Mouse (Mus musculus) myocyte (in vitro differentiated cells): ENCODE results near the gene Ivd.

ENCODE experiments used
- E2F4 ChIP-seq: IDR thresholded peaks from one replicate; pipeline ENCODE4 v1.6.1; 2011; ENCODE audit warnings: mild to moderate bottlenecking, control low read depth, moderate library complexity; ENCODE audit not compliant: insufficient read depth
- MAX ChIP-seq: IDR thresholded peaks from one replicate; pipeline ENCODE4 v1.6.1; 2011; ENCODE audit warnings: low read depth, mild to moderate bottlenecking, control low read depth
- MYOG ChIP-seq, 3 experiments: IDR thresholded peaks; one replicate each; pipeline ENCODE4 v1.6.1; 2011; ENCODE audit warnings: control low read depth in 2 of 3, low read depth in 2 of 3, mild to moderate bottlenecking in 2 of 3; ENCODE audit not compliant: insufficient read length in 2 of 3, control insufficient read depth in 1 of 3, insufficient read depth in 1 of 3
- POLR2A ChIP-seq: IDR thresholded peaks from one replicate; pipeline ENCODE4 v1.6.1; 2011; ENCODE audit warnings: low read depth, mild to moderate bottlenecking, control low read depth, moderate library complexity; ENCODE audit not compliant: insufficient read length
- POLR2AphosphoS2 ChIP-seq: IDR thresholded peaks from one replicate; pipeline ENCODE4 v1.6.1; 2011; ENCODE audit warnings: low read depth, control low read depth; ENCODE audit not compliant: insufficient read length
- SRF ChIP-seq: IDR thresholded peaks from one replicate; pipeline ENCODE4 v1.6.1; 2011; ENCODE audit warnings: low read depth; ENCODE audit not compliant: control insufficient read depth, insufficient read length
- TCF12 ChIP-seq: IDR thresholded peaks from one replicate; pipeline ENCODE4 v1.6.1; 2011; ENCODE audit warnings: mild to moderate bottlenecking, control low read depth; ENCODE audit not compliant: poor library complexity, insufficient read depth, severe bottlenecking
- USF1 ChIP-seq: IDR thresholded peaks from one replicate; pipeline ENCODE4 v1.6.1; 2011; ENCODE audit warnings: low read depth, mild to moderate bottlenecking, control low read depth, moderate library complexity

DNA sequence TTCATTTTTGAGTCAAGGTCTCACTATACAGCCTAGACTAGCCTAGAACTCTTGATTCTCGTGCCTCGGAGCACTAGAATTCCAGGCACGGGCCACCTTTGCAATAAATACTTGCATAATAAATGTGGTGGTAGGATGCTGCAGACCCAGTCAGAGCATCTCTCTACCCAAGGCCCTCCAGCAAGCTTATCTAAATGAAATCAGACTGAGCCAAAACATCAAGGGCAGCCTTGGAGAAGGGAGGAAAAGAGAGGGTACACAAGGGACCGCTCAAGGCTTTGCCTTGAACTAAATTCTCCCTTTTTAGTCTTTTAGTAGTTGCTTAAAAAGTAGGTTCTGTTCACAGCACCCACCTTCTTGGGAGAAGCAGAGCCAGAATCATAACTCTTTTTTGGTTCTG is 29.4 kb downstream of the Ivd start:
- no peak for TF ChIP-seq POLR2A
- TF ChIP-seq E2F4, result no peak
- TF ChIP-seq MAX, result no peak
- TF ChIP-seq TCF12, result no peak
- no peak for TF ChIP-seq POLR2AphosphoS2
- no peak for TF ChIP-seq USF1
- no peak for TF ChIP-seq SRF
- no peak for TF ChIP-seq MYOG (IDR thresholded peaks at IDR 0.05; ENCODE audit: control insufficient read depth in 1 of 3, insufficient read depth in 1 of 3, insufficient read length in 2 of 3, low read depth in 2 of 3)
